Mouse (Mus musculus): ENCODE results near the gene Frmd5.

GRCm38 (mm10) chr2:121669846-121670245, 137.0 kb downstream of the Frmd5 start:
- TF ChIP-seq CTCF (IDR thresholded peaks at IDR 0.05; ENCODE audit: low read depth, low read length) (no peak), POLR2A (IDR thresholded peaks at IDR 0.05; ENCODE audit: borderline replicate concordance, low read depth, low read length) (no peak)

Measured in bone marrow macrophage, adult 2 months (primary cell).